Mouse (Mus musculus): Measurements from ENCODE around the gene Gps1. TPM values are rescaled to one million over a fixed set of nuclear protein-coding genes. Genes with fewer than 3 reads are reported as not detected.

Gene Gps1
- total RNA-seq (2023) = 70.3 to 87.1 TPM (median 75.6 TPM) in 4 replicates

DNA sequence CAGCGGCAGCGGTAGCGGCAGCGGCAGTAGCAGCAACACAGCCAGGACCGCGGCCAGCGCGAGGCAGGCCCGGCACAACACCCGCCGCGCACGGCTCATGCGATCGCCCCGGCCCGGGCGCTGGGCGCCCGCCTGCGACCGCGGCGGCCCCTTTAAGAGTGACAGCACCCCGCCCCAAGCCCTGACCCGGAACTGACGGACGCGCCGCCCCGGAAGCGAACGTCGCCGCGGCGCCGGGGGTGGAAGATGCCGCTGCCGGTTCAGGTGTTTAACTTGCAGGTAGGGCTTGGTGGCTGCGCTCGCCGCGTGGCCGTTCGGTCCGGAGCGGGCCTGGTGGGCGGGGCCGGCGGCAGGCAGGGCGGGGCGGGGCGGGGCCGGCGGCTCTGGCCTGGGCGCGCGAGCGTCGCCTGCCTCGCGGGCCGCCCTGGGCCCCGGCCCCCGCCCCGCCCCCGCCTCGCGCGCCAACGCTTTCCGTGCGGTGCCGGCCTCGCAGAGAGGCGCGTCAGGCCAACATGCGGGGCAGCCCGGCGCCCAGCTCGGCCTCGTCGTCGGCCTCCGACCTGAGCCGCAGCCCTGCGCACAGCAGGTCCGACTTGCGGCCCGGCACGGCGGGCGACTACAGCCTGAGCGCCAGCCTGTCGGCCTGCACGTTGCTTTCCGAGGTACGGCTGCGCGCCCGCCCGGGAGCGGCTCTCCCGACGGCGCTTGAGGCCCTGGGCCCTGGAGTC is at the start of gene Gps1, which contains the start of gene Rfng:
Gps1 (plus strand) TSS at position 209 of the 728 bp plus-strand sequence.
Rfng (minus strand) TSS at position 144 of the 728 bp plus-strand sequence.

DNA sequence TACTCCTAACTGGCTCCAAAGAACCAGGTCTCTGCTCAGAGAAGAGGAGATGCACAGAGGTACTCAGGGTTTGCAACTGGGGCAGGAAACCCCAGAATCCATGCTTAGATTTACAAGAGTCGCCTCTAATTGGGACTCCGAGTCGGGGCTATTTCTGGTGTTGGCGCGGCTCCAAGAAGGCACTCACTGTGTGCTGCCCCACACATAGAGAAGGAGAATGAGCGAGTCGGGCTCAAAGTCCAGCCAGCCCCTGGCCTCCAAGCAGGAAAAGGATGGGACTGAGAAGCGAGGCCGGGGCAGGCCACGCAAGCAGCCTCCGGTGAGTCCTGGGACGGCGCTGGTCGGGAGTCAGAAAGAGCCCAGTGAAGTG is 21.4 kb upstream of the Gps1 start, which contains the start of gene Hmga1b:
Hmga1b (plus strand) TSS at position 123 of the 370 bp plus-strand sequence.

DNA sequence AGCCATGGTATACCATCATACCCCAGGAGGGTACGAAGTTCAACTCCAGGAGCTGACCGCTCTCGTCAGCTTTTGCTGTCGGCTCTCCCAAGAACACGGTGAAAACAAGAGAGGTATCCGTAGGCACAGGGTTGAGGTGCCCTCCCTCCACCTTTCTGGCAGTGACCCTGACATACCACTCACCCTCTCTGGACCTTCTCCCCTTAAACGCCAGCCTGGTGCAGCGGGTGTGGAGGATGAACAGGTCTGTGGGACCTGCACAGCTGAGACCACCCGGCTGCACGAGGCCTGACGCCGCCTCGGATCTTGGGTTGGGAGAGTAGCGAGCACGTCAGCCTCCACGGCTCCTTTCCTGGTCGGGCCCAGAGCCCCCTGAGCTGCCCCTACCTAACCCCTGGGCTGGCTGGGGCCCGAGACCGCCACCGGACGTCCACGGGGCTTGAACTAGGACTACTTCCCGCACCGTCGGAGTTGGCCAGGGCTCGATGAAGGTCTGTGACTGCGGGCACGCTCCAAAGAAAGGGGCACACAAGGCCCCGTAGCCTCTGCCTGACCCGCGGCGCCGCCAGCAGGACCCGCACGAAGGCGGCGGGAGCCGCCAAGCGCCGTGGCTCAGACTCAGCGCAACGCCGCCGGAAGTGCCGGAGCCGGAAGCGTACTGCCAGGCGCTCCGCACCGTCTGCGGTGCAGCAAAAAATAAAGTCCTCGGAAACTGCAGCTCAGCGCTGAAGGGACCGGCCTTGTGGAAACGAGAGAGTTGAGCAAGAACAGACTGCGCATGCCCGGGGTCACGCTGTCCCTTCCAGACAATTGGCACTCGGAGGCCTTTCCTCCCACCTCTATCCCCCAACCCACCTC is 11.9 kb downstream of the Gps1 start, which contains the start of gene Dus1l:
Dus1l (minus strand) TSS at position 648 of the 858 bp plus-strand sequence.

DNA sequence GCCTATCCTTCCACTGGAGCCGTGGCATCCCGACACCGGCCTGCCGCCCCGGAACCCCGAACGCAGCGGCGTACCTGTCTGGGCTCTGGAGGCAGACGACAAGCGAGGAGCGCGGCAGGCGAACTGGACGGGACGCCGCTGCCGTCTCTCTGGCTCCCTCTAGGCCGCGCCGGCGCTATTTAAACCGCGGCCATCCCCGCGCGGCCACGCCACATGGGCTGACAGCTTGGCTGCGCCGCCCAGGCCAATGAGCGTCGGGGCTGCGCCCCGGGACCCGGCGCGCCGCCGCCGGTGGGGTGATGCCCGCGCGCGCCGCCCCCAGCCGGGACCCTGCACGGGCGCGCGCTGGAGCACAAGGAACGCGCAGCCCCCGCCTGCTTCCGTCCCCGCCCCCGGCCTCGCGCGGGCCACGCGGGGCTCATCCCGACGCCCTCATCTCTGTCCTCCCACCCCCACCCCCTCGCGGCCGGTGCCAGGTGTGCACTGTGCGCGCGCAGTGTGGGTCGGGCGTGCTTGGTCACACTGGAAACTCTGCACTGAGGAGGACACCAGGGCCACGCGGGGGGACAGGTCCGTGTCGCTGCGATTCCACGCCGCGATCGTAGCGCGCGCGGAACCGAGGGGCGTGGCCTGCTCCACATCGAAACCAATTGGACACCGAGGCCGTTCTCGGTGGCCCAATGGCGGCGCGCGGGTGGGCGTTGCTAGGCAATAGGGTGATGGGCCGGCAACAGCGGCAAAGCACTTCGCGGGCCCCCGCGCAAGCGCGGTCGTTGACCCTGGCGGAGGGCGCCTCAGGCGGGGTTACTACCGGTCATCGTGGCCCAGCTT is 40.1 kb downstream of the Gps1 start, which contains the start of gene Fasn:
Fasn (minus strand) TSS at position 592 of the 831 bp plus-strand sequence.

Other genes starting within 250 kb of the Gps1 start
- 38.2 to 45.1 TPM (median 40.3 TPM) in 4 replicates for gene Mcrip1, start 234.5 kb upstream of the Gps1 start, total RNA-seq (2023)
- gene Ppp1r27, start 233.1 kb upstream of the Gps1 start, total RNA-seq (2023) = not detected in 4 replicates
- 147 to 174 TPM (median 161 TPM) in 4 replicates for gene P4hb, start 211.0 kb upstream of the Gps1 start, total RNA-seq (2023)
- 511 to 532 TPM (median 521 TPM) in 4 replicates for gene Arhgdia, start 202.6 kb upstream of the Gps1 start, total RNA-seq (2023)
- 140 to 161 TPM (median 155 TPM) in 4 replicates for gene Alyref, start 185.9 kb upstream of the Gps1 start, total RNA-seq (2023)
- gene Anapc11, start 185.9 kb upstream of the Gps1 start, total RNA-seq (2023) = 39.9 to 45.2 TPM (median 44.4 TPM) in 4 replicates
- not detected in 4 replicates for gene Npb, start 175.8 kb upstream of the Gps1 start, total RNA-seq (2023)
- 101 to 110 TPM (median 102 TPM) in 4 replicates for gene Pcyt2, start 166.3 kb upstream of the Gps1 start, total RNA-seq (2023)
- 95.8 to 118 TPM (median 106 TPM) in 4 replicates for gene Sirt7, start 159.0 kb upstream of the Gps1 start, total RNA-seq (2023)
- 66.1 to 75.4 TPM (median 73.7 TPM) in 4 replicates for gene Mafg, start 150.7 kb upstream of the Gps1 start, total RNA-seq (2023)
- gene Pycr1, start 140.5 kb upstream of the Gps1 start, total RNA-seq (2023) = 0.81 to 4.3 TPM (median 1.4 TPM) in 4 replicates
- gene Myadml2, start 136.1 kb upstream of the Gps1 start, total RNA-seq (2023) = 1.5 to 2.0 TPM in 2 of 4 replicates, not detected in the others
- not detected in 4 replicates for gene Notum, start 123.1 kb upstream of the Gps1 start, total RNA-seq (2023)
- 95.9 to 114 TPM (median 110 TPM) in 4 replicates for gene Aspscr1, start 111.3 kb upstream of the Gps1 start, total RNA-seq (2023)
- 26.6 to 39.0 TPM (median 29.3 TPM) in 4 replicates for gene Cenpx, start 70.5 kb upstream of the Gps1 start, total RNA-seq (2023)
- 36.7 to 47.4 TPM (median 37.6 TPM) in 4 replicates for gene Lrrc45, start 70.3 kb upstream of the Gps1 start, total RNA-seq (2023)
- gene Rac3, start 62.8 kb upstream of the Gps1 start, total RNA-seq (2023) = 0.86 TPM in 1 of 4 replicates, not detected in the others
- 13.4 to 18.0 TPM (median 16.8 TPM) in 4 replicates for gene Dcxr, start 57.0 kb upstream of the Gps1 start, total RNA-seq (2023)
- gene Cbr2, start 52.2 kb upstream of the Gps1 start, total RNA-seq (2023) = not detected in 4 replicates
- 33.4 to 46.4 TPM (median 42.5 TPM) in 4 replicates for gene Hmga1b, start 21.5 kb upstream of the Gps1 start, total RNA-seq (2023)
- 12.1 to 16.6 TPM (median 12.6 TPM) in 4 replicates for gene Rfng, start 65 bp upstream of the Gps1 start, total RNA-seq (2023)
- 49.8 to 57.3 TPM (median 53.2 TPM) in 4 replicates for gene Dus1l, start 12.1 kb downstream of the Gps1 start, total RNA-seq (2023)
- gene Fasn, start 40.3 kb downstream of the Gps1 start, total RNA-seq (2023) = 117 to 130 TPM (median 124 TPM) in 4 replicates
- 0.54 to 1.0 TPM (median 0.88 TPM) in 4 replicates for gene Ccdc57, start 148.6 kb downstream of the Gps1 start, total RNA-seq (2023)
- gene Slc16a3, start 164.2 kb downstream of the Gps1 start, total RNA-seq (2023) = 0.95 to 1.4 TPM (median 1.3 TPM) in 4 replicates
- gene Csnk1d, start 207.1 kb downstream of the Gps1 start, total RNA-seq (2023) = 132 to 152 TPM (median 140 TPM) in 4 replicates

All from B cell, adult 62 days (primary cell).